Mouse (Mus musculus): ENCODE measurements around the gene Nkx2-4. TPM values are rescaled to one million over a fixed set of nuclear protein-coding genes. Genes with fewer than 3 reads are reported as not detected.

Nkx2-4 gene
- not detected in 2 replicates for total RNA-seq (2017)

DNA sequence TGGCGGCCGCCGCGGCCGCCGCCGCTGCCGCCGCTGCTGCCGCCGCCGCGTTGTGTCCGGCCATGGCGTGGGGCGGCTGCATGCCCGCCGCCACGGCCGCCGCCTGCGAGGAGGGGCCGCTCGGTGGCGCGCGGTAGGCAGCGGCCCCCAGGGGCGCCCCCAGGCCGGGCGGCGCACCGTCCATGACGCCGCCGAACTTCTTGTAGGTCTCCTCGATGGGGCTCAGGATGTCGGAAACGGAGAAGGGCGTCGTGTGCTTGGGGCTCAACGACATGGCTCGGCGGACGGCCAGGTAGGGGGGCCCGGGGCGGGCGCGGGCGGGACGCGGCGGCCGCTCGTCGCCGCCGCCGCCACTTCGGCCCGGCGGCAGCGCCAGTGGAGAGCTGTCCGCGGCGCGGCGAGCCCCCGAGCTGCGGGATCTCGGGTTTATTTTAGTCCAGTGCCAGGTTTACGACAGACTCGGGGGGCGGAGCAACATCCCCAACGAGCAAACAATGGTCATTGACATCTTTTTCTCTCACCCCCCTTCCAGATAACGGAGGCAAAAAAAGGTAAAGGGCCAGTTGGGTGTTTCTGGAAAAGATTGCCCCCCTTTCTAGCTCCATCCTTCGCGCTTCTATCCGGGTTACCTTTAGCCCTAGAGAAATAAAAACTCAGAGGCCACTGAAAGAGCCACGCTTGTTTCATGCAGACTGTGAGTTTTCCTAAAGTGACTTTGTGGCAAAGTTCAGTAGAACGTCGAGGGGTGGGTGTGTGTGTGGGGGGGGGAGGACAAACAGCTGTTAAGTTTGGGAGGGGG lies at the start of gene Nkx2-4:
Gene Nkx2-4, minus strand, starts transcription at position 374 of the 799 bp plus-strand sequence.
- no peak for ATAC-seq (replicated peaks; ENCODE audit: low read depth, poor library complexity, severe bottlenecking)

DNA sequence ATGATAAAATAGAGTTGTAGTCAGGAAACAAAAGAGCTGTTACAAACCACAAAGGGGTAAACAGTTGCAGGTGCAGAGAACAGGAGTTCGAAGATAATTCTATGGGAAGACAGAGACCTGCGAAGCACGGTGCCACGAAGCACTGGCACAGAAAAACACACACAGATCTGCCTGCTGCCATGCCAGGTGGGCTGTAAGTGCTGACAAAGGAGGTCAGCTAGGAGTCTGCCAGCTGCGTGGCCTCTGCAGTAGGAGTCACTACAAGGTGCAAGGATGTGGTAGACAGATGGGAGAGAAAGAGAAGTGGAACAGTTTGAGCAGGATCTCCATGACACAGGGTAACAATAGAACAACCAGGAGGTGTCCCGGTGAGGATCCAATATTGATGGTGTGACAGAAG lies 42.1 kb upstream of the Nkx2-4 start:
- ATAC-seq (replicated peaks; ENCODE audit: low read depth, poor library complexity, severe bottlenecking) = no peak

- peak; percentile 63 for ATAC-seq (replicated peaks; ENCODE audit: low read depth, poor library complexity, severe bottlenecking)
Measured at GRCm38 (mm10) chr2:147119736-147120135, 34.5 kb upstream of the Nkx2-4 start.

DNA sequence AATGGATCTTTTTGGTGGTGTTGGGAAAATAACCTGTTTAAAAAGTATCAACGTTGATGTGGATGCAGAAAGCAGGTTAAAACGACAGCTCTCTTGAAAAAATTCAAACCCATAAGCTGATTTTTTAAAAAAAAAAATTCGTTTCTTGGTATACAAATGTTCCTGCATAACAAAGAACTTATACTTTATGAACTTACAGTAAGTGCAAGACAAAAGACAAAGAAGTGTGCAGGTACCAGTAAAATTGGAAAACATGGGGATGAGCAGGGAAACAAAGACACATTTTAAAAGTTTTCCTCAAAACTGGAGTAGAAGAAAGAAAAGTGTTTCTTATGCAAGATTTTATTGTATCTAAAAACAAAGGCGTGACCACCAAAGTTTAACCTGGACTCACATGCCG lies 1.2 kb upstream of the Nkx2-4 start:
- no peak for ATAC-seq (replicated peaks; ENCODE audit: low read depth, poor library complexity, severe bottlenecking)

DNA sequence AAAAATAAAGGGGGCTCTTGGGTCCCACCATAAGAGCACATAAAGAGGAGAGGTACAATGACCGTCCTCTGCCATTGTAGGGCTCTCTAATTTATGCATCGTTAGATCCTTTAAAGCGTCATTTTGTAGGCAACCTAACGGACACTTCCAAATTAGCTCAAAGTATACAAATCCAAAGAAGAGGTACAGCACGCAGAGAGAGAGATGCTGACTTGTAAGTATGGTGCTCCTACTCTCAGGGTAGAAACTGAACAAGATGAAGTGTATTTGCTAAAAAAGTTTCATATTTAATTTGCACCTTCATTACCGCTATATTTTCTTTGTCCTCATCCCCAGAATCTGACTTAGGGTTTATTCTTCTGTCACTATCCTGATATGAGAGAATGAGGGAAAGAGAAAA lies 692 bp upstream of the Nkx2-4 start:
- ATAC-seq (replicated peaks; ENCODE audit: low read depth, poor library complexity, severe bottlenecking) = no peak

DNA sequence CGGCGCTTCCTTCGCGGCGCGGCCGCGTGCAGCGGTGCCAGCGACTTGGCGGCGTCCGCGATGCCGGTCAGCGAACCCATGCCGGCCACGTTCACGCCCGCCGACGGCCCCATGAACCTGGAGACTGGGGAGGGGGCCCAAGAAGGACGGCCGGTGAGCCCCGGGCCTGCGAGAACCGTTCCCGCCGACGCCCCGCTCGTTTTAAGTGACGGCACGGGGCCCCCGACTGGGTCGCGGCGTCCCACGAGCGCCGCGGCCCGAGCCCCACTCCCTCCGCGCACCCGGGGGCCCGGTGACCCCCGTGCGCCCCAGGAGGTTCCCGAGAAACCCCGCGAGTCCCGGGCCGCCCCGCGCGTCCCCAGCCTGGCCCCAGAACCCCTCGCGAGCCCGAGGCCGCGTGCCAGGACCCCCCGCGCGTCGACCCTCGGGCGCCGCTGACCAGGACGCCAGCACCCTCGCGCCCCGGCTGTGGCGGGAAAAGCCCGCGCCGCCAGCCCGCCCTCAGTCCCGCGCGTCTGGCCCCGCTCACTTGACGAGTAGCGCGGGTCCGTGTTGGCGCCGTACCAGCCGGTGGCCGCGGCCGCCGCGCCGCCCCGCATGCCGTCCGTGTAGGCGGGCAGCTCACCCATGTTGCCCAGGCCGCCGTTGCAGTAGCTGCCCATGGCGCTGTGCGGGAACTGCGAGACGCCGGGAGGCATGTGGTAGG lies 726 bp downstream of the Nkx2-4 start:
- ATAC-seq (replicated peaks; ENCODE audit: low read depth, poor library complexity, severe bottlenecking) = no peak

- peak; percentile 34; the same call in 1 of the 2 replicates for ATAC-seq (replicated peaks; ENCODE audit: low read depth, poor library complexity, severe bottlenecking)
Measured at GRCm38 (mm10) chr2:147083471-147084365, 1.5 kb downstream of the Nkx2-4 start.

- ATAC-seq (replicated peaks; ENCODE audit: low read depth, poor library complexity, severe bottlenecking) = no peak
Measured at GRCm38 (mm10) chr2:147082391-147082790, 2.9 kb downstream of the Nkx2-4 start.

DNA sequence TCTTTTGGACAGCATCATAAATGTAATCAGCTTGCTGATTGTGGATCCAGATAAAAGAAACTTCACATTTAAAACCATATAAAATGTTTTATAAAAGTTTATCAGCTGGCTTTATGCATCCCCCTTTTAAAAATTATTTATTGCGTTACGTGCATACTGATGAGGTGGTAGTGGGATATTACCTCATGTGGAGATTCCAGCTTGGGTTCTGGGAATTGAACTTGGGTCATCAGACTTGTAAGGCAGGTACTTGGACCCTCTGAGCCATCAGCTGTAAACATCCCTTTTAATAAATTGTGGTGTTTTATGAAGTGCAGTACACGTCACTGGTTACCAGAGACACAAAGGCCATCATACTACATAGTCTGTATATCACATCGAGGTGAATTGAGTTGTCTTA lies 10.8 kb downstream of the Nkx2-4 start:
- no peak for ATAC-seq (replicated peaks; ENCODE audit: low read depth, poor library complexity, severe bottlenecking)

DNA sequence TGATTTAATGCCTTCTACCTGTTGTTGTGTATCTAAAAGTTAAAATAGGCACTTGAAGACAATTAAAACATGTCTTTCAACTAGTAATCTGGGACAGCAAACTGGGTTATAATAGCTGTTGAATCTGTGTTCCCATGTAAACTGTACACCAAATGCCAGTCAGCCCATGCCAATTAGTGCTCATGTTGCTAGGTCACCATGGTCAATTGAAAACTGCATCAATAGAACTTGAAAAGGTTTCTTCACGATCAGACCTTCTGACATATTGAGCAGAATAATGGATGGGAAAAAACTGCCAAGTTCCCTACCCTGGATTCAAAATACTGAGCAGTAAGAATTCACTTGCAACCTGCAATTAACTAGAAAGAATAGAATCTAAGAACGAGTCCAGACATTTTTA lies 11.3 kb downstream of the Nkx2-4 start:
- ATAC-seq (replicated peaks; ENCODE audit: low read depth, poor library complexity, severe bottlenecking) = no peak

- 0 out of 2 replicates have a peak, but pooled peaks have one; percentile 32 for ATAC-seq (replicated peaks; ENCODE audit: low read depth, poor library complexity, severe bottlenecking)
Measured at GRCm38 (mm10) chr2:147070305-147070704, 14.9 kb downstream of the Nkx2-4 start.

DNA sequence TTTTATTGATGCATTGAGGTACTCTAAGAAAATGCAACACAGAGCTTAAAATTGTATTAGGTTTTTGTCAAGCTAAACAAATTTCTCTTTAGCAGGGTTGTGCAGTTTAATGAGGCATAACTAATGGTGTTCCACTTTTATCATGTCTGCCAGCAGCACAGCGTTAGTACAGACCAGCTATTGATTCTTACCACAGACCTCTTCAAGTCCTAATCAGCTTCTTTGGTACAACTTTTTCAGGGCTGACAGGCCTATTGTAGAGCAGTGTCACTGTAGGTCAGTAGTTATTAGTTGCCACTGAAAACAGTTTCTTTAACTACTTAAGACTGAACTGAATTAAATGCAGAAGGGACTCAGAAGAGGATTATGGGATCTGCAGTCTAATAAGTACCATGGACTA lies 16.2 kb downstream of the Nkx2-4 start:
- no peak for ATAC-seq (replicated peaks; ENCODE audit: low read depth, poor library complexity, severe bottlenecking)

- 0 out of 2 replicates have a peak, but pooled peaks have one; percentile 42 for ATAC-seq (replicated peaks; ENCODE audit: low read depth, poor library complexity, severe bottlenecking)
Measured at GRCm38 (mm10) chr2:147067480-147068246, 17.6 kb downstream of the Nkx2-4 start.

DNA sequence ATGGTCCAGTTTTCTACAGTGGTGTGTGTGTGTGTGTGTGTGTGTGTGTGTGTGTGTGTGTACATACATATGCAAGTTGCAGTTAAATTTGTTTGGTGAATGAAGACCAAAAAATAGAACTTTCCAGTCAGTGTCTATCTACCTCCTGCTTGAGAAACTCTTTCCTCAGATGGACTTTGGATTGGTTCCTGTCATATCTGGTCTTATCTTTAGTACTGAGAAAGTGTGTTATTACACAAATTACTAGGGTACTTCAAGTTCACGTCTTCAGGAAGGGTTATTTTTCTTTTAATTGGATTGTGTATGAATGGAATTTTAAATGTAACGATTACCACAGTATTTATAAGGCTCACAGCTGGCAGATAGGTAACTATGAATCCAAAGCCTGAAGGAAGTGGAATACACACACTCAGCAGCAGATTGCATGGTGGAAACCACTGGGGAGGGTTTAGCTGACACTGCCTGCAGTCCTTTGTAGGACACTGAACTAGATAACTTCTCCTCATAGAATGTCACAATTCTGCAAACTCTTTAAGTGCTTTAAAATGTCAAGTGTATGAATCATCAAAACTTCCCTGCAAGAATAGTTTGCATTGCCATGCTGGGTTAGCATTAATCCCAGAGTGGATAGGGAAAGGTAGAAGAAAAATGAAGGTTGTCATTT lies 31.9 kb downstream of the Nkx2-4 start:
- ATAC-seq (replicated peaks; ENCODE audit: low read depth, poor library complexity, severe bottlenecking) = no peak

GRCm38 (mm10) chr2:147047051-147047450 lies 38.2 kb downstream of the Nkx2-4 start:
- no peak for ATAC-seq (replicated peaks; ENCODE audit: low read depth, poor library complexity, severe bottlenecking)

DNA sequence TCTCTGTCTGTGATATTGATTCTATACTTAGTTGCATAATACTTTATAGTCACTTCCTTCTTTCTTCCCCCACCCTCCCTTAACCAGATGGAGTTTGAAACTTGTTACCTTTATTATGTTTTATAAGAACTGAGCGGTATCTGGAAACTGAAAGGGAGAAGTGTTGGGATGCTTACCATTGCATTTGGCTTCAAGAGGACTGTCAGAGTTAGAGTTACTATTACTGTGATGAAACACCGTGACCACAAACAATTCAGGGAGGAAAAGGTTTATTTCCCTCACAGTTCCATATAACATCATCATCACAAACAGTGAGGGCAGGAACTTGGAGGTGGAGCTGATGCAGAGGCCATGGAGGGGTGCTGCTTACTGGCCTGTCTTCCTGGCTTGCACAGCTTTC lies 49.4 kb downstream of the Nkx2-4 start:
- ATAC-seq (replicated peaks; ENCODE audit: low read depth, poor library complexity, severe bottlenecking) = peak; percentile 88
